27 mouse cellular contexts compared by ENCODE assay signal in the genomic region with DNA sequence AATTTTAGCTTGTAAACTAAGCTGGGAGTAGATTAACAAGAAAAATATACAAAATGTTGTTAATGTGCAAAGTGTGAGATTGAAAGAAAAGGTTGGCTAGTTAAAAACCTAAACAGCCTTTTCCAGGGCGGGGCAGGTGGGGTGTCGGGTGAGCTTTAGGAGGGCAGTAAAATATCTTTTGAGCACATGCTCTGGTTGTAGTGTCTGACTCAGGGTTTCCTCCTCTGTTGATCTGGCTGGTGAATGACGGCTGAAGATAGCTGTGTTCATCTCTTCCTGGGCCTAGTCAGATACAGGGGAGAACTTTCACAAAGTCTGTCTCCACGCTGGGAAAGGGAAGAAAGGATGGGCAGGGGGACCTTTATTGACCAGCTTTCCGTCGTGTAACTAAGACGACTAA.
DNase-seq lines count a peak whose midpoint lies in the region; ATAC-seq and TF ChIP-seq lines count a peak whose summit lies in the region.
"Had no signal": no experiment of that assay in that cellular context is flagged by ENCODE, and none has a peak within 500 bp of the region (broad histone marks: within the 10 kb centered on the region; RNA-seq: fewer than 3 reads in every experiment).

No protein-coding gene starts in this region.

- no peak overlapping the region for H3K4me3 ChIP-seq in heart, embryonic 11.5 days (ENCODE audit: low read depth, low read length)
- H3K4me3 ChIP-seq in liver, embryonic 12.5 days = 0 out of 2 replicates have a peak overlapping the region, but pooled peaks have one; percentile 4
- H3K4me3 ChIP-seq in liver, postnatal 0 days (ENCODE audit: low read depth, low read length) = no peak overlapping the region
- H3K4me3 ChIP-seq in midbrain, postnatal 0 days (ENCODE audit: low read depth, low read length) = no peak overlapping the region
- H3K4me3 ChIP-seq: forebrain, embryonic 10.5 days; forebrain, embryonic 15.5 days; gastrocnemius, adult 2 months; heart, adult 2 months; left cerebral cortex, adult 2 months; limb, embryonic 12.5 days; neural tube, embryonic 13.5 days had no signal

- peak; percentile 57; the same call in 1 of the 2 replicates for ATAC-seq in heart, embryonic 11.5 days (replicated peaks; ENCODE audit: insufficient number of reproducible peaks, low FRiP score, low TSS enrichment)
- ATAC-seq in liver, embryonic 12.5 days = peak; percentile 88
- peak; percentile 80 for ATAC-seq in liver, postnatal 0 days
- ATAC-seq in midbrain, postnatal 0 days (ENCODE audit: low FRiP score) = no peak
- ATAC-seq: forebrain, embryonic 15.5 days; intestine, postnatal 0 days; lung, postnatal 0 days had no signal

- H3K9me3 ChIP-seq in heart, embryonic 11.5 days (replicated peaks; ENCODE audit: control insufficient read depth, low read length) = no peaks in the 10 kb centered on the region
- H3K9me3 ChIP-seq in liver, embryonic 12.5 days (replicated peaks) = no peaks in the 10 kb centered on the region
- no peaks in the 10 kb centered on the region for H3K9me3 ChIP-seq in liver, postnatal 0 days (ENCODE audit: low read length)
- H3K9me3 ChIP-seq in midbrain, postnatal 0 days (ENCODE audit: low read length) = no peaks in the 10 kb centered on the region
- H3K9me3 ChIP-seq: forebrain, embryonic 10.5 days; forebrain, embryonic 15.5 days; limb, embryonic 12.5 days; neural tube, embryonic 13.5 days had no signal

- TF ChIP-seq EP300 in liver, postnatal 0 days (IDR thresholded peaks at IDR 0.05; ENCODE audit: low read depth) = 0 out of 2 replicates have a peak, but pooled peaks have one; percentile 52

- TF ChIP-seq CTCF in liver, postnatal 0 days (IDR thresholded peaks at IDR 0.05; ENCODE audit: low read depth) = no peak
- TF ChIP-seq CTCF in midbrain, postnatal 0 days (IDR thresholded peaks at IDR 0.05) = no peak

- WGBS in heart, embryonic 11.5 days (ENCODE audit: insufficient replicate concordance) = 73% methylated on average over 7 of the region's 7 CpGs
- WGBS in liver, embryonic 12.5 days (ENCODE audit: insufficient replicate concordance) = 46% methylated on average over 7 of the region's 7 CpGs
- 62% methylated on average over 7 of the region's 7 CpGs for WGBS in liver, postnatal 0 days (ENCODE audit: insufficient replicate concordance)
- 92% methylated on average over 7 of the region's 7 CpGs for WGBS in midbrain, postnatal 0 days

- no peaks in the 10 kb centered on the region for H3K27me3 ChIP-seq in heart, embryonic 11.5 days (ENCODE audit: control insufficient read depth, insufficient read depth, low read length)
- H3K27me3 ChIP-seq in liver, embryonic 12.5 days (replicated peaks) = no peaks in the 10 kb centered on the region
- H3K27me3 ChIP-seq in liver, postnatal 0 days (ENCODE audit: insufficient read depth, low read length) = no peaks in the 10 kb centered on the region
- H3K27me3 ChIP-seq in midbrain, postnatal 0 days (ENCODE audit: insufficient read depth, low read length) = no peaks in the 10 kb centered on the region
- H3K27me3 ChIP-seq: forebrain, embryonic 15.5 days; limb, embryonic 12.5 days; neural tube, embryonic 13.5 days had no signal

- intact Hi-C loops in heart, postnatal 36 days (cut with DNase I) = no loop called here

- DNase-seq in heart, postnatal 36 days = no peak
- DNase-seq in c-Kit-positive CD71-positive TER-119-positive erythroid progenitor cells, embryonic 14.5 days (ENCODE audit: low spot score) = peak; percentile 42
- DNase-seq in liver, postnatal 0 days = no peak
- no peak for DNase-seq in urinary bladder, postnatal 14 days (ENCODE audit: low spot score)
- DNase-seq in lung, postnatal 36 days = no peak
- no peak for DNase-seq in midbrain, postnatal 0 days (ENCODE audit: low spot score)
- DNase-seq: adrenal gland, postnatal 14 days; cerebellum, adult 8-10 months; cerebellum, postnatal 25 days; gastrocnemius, adult 2 months; gastrocnemius, postnatal 36 days; heart, adult 2 months; kidney, adult 9 months; kidney, postnatal 14 days; lung, adult 18-20 months; thymus, postnatal 14 days had no signal

- H3K4me1 ChIP-seq in heart, embryonic 11.5 days (ENCODE audit: control insufficient read depth, insufficient read depth, low read length) = no peaks in the 10 kb centered on the region
- H3K4me1 ChIP-seq in liver, embryonic 12.5 days = peaks cover 51% of the 10 kb centered on the region
- peaks cover 5% of the 10 kb centered on the region; the same call in 1 of the 2 replicates for H3K4me1 ChIP-seq in liver, postnatal 0 days (ENCODE audit: insufficient read depth)
- no peaks in the 10 kb centered on the region for H3K4me1 ChIP-seq in midbrain, postnatal 0 days (ENCODE audit: insufficient read depth, low read length)
- H3K4me1 ChIP-seq: forebrain, embryonic 10.5 days; limb, embryonic 12.5 days had no signal

- H3K36me3 ChIP-seq in heart, embryonic 11.5 days (ENCODE audit: control insufficient read depth, insufficient read depth, low read length) = no peaks in the 10 kb centered on the region
- H3K36me3 ChIP-seq in liver, embryonic 12.5 days = peaks cover 52% of the 10 kb centered on the region
- peaks cover 17% of the 10 kb centered on the region for H3K36me3 ChIP-seq in liver, postnatal 0 days (replicated peaks; ENCODE audit: insufficient read depth, low read length)
- peaks cover 5% of the 10 kb centered on the region; the same call in 1 of the 2 replicates for H3K36me3 ChIP-seq in midbrain, postnatal 0 days (ENCODE audit: insufficient read depth, low read length)
- H3K36me3 ChIP-seq: forebrain, embryonic 15.5 days had no signal

- H3K9ac ChIP-seq in heart, embryonic 11.5 days (ENCODE audit: low read depth, low read length) = no peak overlapping the region
- H3K9ac ChIP-seq in liver, embryonic 12.5 days = 0 out of 2 replicates have a peak overlapping the region, but pooled peaks have one; percentile 45
- H3K9ac ChIP-seq in liver, postnatal 0 days (replicated peaks) = no peak overlapping the region
- no peak overlapping the region for H3K9ac ChIP-seq in midbrain, postnatal 0 days (replicated peaks; ENCODE audit: low read length, poor library complexity, severe bottlenecking)
- H3K9ac ChIP-seq: forebrain, embryonic 15.5 days; hindbrain, embryonic 14.5 days; limb, embryonic 12.5 days; neural tube, embryonic 13.5 days had no signal

- no peak overlapping the region for H3K4me2 ChIP-seq in heart, embryonic 11.5 days
- H3K4me2 ChIP-seq in liver, embryonic 12.5 days = peak overlapping the region; percentile 44
- no peak overlapping the region for H3K4me2 ChIP-seq in liver, postnatal 0 days (ENCODE audit: low read depth, low read length)
- no peak overlapping the region for H3K4me2 ChIP-seq in midbrain, postnatal 0 days (ENCODE audit: low read depth, low read length, poor library complexity, severe bottlenecking)
- H3K4me2 ChIP-seq: forebrain, embryonic 15.5 days; hindbrain, embryonic 14.5 days; limb, embryonic 12.5 days; midbrain, embryonic 11.5 days; neural tube, embryonic 13.5 days had no signal

- H3K27ac ChIP-seq in heart, embryonic 11.5 days (ENCODE audit: low read depth, low read length) = no peak overlapping the region; the same call in 1 of the 2 replicates
- H3K27ac ChIP-seq in liver, embryonic 12.5 days = peak overlapping the region; percentile 87
- no peak overlapping the region for H3K27ac ChIP-seq in liver, postnatal 0 days (ENCODE audit: low read depth)
- no peak overlapping the region for H3K27ac ChIP-seq in midbrain, postnatal 0 days (ENCODE audit: low read depth, low read length)
- H3K27ac ChIP-seq: forebrain, embryonic 10.5 days; forebrain, embryonic 15.5 days; gastrocnemius, adult 2 months; heart, adult 2 months; hindbrain, embryonic 14.5 days; left cerebral cortex, adult 2 months; limb, embryonic 12.5 days; neural tube, embryonic 13.5 days had no signal
